Mouse (Mus musculus) spleen, adult 2 months (tissue): Measurements from ENCODE around the gene Slc5a3.

ENCODE experiments used
- CTCF ChIP-seq: fragments of 200-500 bp; IDR thresholded peaks from 2 replicates; pipeline ENCODE4 v1.5.1; 2011; ENCODE audit warnings: mild to moderate bottlenecking, inconsistent platforms; ENCODE audit not compliant: insufficient read depth, insufficient read length, insufficient replicate concordance; ENCODE audit errors: extremely low read depth
- POLR2A ChIP-seq: fragments of 200-500 bp; IDR thresholded peaks from 2 replicates; pipeline ENCODE4 v1.6.1; 2011; ENCODE audit warnings: low read depth, low read length, inconsistent platforms

GRCm38 (mm10) chr16:92034676-92035075 is 23.4 kb upstream of the Slc5a3 start:
- TF ChIP-seq POLR2A = no peak
- no peak for TF ChIP-seq CTCF
